Mouse (Mus musculus) brain, embryonic 14.5 days (tissue): ENCODE measurements at regions not wholly inside any gene's neighbourhood (a gene's known extent, or its start where the extent isn't known, plus 50 kb on each side); places are given as distances from the start of the nearest gene placed in this dataset.

ENCODE experiments used
- CTCF ChIP-seq: fragments of 200-500 bp; IDR thresholded peaks from 2 replicates; pipeline ENCODE4 v1.5.1; 2012; ENCODE audit warnings: inconsistent platforms, mild to moderate bottlenecking, moderate library complexity, borderline replicate concordance; ENCODE audit not compliant: insufficient read depth, insufficient read length; ENCODE audit errors: extremely low read depth
- POLR2A ChIP-seq: fragments of 200-500 bp; IDR thresholded peaks from 2 replicates; pipeline ENCODE4 v1.6.1; 2012; ENCODE audit warnings: mild to moderate bottlenecking, inconsistent platforms, borderline replicate concordance; ENCODE audit not compliant: poor library complexity, insufficient read depth, insufficient read length, severe bottlenecking; ENCODE audit errors: extremely low read depth

GRCm38 (mm10) chr3:131965456-131966160 is 119.5 kb upstream of the Dkk2 start:
- TF ChIP-seq CTCF (no peak), POLR2A (no peak)
